Mouse (Mus musculus): Measurements from ENCODE around the gene Sycp2.
A peak's percentile ranks its signal among the peaks of the same experiment; 100 is the strongest.
"Not testable (repeated sequence)": the region's sequence is repeated elsewhere in the genome, so short reads cannot be mapped to it uniquely, and the experiment has no call there.

Gene Sycp2

GRCm38 (mm10) chr2:178413481-178414260 is 6.2 kb upstream of the Sycp2 start:
- peak; percentile 9 for DNase-seq (ENCODE audit: low spot score)

- no peak for DNase-seq (ENCODE audit: low spot score)
These were observed 5.6 kb upstream of the Sycp2 start for GRCm38 (mm10) chr2:178413081-178413480.

GRCm38 (mm10) chr2:178412598-178412997 is 5.1 kb upstream of the Sycp2 start:
- no peak for DNase-seq (ENCODE audit: low spot score)

DNA sequence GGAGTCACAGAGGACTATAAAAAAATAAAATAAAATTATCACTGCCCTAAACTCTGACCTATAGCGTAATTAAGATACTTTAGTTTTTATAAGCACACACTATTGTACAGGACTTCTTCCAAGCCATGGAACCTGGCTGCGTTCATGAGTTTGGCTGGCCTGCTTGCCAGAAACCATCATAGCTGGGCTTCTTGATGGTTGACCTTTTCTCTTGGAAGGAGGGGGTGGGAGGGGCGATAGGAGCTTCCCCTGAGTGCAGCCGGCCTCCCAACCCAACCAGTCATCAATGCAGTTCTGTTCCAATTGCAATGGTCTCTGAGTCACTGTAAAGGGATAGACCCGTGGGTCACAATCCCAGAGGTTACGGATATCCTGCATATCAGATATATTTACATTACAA is 2.8 kb upstream of the Sycp2 start:
- no peak for DNase-seq (ENCODE audit: low spot score)

DNA sequence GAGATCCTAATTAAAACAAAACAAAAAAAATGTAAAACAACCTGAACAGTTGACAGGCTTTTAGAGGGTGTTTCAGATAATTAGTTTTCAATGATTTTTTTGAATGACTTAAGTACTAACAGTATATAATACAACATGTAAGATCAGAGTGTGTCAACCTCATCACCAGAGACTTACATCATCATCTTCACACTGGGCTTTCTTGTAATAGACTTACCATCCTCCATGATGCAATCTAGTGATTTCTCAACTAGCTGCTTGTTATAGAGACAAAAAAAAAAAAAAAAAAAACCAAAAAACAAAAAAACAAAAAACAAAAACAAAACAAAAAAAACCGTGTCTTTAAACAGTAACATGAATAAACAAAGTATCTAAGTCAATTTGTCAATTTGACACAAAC is 1.5 kb upstream of the Sycp2 start:
- no peak for DNase-seq (ENCODE audit: low spot score)

- DNase-seq (ENCODE audit: low spot score), result no peak
These were observed 64.9 kb downstream of the Sycp2 start for GRCm38 (mm10) chr2:178342597-178342996.

DNA sequence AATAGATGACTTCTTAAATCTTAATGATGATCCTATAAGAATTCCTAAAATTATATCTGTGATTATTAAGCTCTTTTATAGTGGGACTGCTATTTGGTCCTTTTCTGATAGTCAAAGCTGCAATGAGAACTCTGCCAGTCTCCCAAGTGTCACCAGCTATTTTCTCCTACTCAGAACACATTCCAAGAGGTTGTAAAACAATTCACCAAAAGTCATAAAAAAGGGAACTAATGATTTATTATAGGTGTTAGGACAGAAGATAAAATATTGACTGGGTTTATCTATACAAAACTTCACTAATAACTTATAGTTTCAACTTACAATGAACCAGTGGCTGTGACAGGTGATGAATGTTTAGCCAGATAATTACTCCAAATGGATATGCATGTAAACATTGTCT is 65.4 kb downstream of the Sycp2 start:
- DNase-seq (ENCODE audit: low spot score), result not testable (repeated sequence)

DNA sequence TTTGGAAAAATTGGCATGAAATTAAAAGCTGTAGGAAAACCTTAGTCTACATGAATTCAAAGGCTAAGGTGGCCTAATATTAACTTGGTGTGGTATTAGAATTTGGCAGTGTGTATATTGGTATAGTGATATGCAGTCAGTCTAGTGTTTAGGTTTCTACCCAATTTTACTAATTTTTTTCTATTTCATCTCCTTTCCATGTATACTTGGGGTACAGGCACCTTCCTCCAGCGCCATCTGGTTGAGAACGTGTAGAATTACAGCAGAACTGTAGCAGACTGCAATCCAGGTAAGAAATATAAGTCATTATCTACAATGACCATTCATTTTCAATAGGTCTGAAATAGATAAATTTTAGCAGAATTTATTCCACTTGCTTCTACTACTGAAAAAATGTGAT is 68.4 kb downstream of the Sycp2 start:
- no peak for DNase-seq (ENCODE audit: low spot score)

DNA sequence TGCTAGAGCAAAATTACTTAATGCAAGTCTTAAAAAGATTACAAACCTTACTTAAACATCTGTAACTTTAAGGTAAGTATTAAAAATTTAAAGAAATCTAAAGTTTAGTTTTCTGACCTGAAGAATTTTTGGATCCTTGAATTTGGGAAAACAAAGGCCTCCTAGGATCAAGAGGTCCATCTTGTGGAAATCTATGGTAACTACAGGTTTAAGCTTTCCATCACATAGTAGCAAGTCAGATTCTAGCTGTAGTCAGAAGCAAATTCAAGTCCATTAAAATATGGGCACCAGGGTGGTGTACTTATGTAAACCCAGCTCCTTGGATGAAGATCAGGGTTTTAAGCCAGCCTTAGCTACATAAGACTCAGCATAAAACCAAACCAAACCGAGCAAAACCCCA is 69.6 kb downstream of the Sycp2 start:
- no peak for DNase-seq (ENCODE audit: low spot score)

GRCm38 (mm10) chr2:178329986-178330385 is 77.5 kb downstream of the Sycp2 start:
- no peak for DNase-seq (ENCODE audit: low spot score)

DNA sequence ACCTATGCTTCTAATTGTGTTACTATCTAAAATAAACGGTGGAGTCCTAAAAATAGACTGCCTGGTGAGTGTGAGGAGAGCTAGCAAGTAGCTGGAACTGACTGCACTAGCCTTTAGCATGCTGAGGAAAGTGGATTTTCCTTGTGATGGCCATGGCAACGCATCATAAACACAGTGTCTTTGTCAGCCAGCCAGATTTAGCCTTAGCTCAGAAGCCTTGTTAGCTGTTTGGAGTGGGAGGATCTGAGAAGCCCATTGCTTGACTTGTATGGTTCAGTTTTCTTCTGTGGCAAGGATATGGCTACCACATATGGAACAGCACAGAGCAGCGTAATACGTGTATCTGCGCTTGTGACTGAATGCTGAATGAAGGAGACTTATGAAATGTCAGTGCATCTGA is 77.9 kb downstream of the Sycp2 start:
- DNase-seq (ENCODE audit: low spot score), result no peak

DNA sequence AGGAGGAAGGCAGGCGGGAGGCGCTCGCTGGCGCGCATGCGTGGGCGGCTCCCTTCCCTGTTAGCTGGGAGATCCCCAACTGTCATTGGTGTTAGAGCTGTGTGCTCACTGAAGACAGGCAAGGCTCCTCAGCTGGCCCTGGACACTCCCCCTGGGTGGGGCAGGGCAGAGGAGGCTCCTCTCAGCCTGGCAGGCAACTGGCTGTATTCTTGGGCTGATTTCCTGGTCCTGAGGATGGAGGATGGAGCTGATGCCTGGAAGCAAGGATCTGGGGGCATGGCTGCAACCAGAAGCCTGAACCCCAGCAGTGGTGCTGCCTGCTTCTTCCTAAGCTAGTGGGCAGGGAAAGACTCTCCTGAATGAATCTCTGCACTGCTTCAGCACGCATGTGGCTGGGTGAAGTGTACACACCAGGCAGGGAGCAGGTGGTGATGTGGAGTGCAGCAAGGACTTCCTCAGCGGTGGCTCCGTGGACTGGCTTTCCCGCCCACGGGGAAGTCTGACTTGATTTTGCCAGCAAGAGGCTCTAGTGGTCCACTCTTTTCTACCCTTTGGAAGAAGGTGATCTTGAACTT is 79.9 kb downstream of the Sycp2 start:
- peak; percentile 14 for DNase-seq (ENCODE audit: low spot score)

- no peak for DNase-seq (ENCODE audit: low spot score)
These were observed 80.6 kb downstream of the Sycp2 start for GRCm38 (mm10) chr2:178326750-178327465.

GRCm38 (mm10) chr2:178326067-178326466 is 81.4 kb downstream of the Sycp2 start:
- no peak for DNase-seq (ENCODE audit: low spot score)

DNA sequence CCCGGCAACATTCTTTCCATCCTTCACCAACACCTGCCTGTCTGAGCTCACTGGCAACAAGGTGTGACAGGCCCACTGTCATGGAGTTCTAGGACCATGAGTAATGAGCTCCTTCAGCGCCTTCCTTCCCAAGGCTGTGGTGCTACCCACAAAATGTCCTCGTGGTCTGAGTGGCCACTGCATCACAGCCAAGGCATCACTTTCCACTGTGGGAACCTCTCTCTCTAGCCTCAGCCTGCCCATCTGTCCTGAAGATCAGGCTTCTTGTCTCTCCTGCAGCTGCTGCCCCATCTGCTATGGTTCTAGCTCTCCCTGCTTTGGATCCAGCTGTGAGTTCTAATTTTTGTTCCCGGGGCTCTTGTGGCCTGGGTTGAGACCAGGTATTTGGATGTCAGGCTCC is 82.7 kb downstream of the Sycp2 start:
- DNase-seq (ENCODE audit: low spot score), result no peak

DNA sequence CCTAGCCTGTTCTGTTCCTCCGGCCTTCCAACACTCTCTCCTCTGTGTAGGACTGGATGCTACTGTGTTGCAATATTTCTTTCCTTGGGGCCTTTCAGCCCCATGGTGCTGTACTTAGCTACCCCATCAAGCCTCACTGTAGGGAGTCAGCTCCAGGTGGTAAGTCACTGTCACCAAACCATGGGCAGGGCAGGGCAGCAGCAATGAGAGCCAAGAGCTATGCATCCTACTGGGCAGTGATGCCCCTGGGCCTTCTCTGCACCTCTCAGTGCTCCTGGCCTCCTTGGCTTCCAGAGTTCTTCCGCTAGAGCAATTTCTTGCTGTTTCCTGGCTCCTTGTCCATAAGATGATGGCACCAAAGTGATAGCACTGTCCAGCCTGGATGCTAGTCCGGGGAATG is 83.1 kb downstream of the Sycp2 start:
- no peak for DNase-seq (ENCODE audit: low spot score)

DNA sequence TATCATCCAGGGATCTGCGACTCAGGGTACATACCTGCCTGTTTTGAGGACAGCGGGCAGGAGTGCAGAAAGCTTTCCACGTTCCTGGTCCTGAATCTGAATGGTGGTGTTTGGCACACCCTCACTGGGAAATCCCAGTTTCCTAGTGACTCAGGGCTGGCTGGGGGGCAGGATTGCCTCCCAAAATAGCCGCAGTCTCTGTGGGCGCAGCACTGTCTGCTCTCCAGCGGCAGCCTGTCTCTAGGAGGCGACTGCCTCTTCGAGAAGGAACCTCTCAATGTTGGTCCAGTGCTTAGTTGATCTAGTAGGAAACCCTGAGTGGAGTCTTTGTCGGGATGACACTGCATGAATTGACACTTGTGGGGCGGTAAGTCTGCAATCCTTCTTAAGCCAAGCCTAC is 86.2 kb downstream of the Sycp2 start:
- no peak for DNase-seq (ENCODE audit: low spot score)

GRCm38 (mm10) chr2:178319766-178320165 is 87.7 kb downstream of the Sycp2 start:
- DNase-seq (ENCODE audit: low spot score), result no peak

DNA sequence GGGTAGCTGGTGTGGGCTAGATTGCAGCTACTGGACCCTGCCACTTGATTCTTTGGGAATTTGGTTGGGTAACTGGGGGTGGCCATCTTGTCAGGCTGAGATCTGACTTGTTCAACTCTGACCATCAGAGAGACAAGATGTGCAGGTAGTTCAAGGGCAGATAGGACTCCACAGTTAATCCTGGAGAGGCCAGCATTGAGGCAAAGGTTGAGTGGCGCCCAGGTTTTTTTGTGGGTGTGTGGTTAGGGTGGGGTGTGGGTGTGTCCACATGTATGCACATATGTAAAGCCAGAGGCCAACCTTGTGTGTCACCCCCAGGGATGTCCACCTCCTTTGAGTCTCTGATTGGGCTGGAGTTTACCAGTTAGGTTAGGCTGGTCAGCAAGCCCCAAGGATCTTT is 91.2 kb downstream of the Sycp2 start:
- no peak for DNase-seq (ENCODE audit: low spot score)

DNA sequence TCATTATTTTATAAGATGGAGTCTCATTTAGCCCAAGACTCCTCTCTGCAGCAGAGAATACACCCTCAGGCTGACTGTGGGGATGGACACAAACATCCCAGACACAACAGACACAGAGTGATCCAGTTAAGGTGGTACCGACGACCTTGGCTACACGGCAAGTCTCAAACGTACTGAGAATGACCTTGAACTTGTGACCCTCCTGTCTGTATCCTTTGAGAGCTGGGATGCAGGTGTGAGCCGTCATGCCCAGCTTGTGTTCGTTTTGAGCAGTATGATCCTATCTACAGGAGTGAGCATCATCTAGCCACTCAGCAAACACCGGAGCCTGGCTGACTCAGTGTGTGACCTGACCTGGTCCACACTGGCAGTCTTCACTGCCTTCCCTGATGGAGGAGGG is 93.9 kb downstream of the Sycp2 start:
- no peak for DNase-seq (ENCODE audit: low spot score)

DNA sequence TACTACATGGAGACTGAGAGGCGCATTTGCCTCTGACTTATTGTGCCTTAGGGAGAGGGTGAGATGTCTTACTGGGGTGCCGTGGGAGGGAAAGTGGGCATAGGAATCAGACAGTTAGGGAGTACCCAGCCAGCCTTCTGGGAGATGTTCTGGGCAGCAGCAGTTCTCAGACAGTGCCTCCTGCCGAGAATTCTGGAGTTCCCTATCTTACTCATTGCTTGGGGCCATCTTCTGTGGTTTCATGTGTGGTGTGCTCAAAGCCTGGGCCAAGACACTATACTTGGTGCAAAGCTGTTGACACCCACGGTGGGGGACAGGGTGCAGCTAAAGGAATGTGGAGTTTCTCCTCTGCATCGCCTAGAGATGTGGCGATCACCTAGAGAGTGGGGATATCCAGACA is 102.8 kb downstream of the Sycp2 start:
- no peak for DNase-seq (ENCODE audit: low spot score)

DNA sequence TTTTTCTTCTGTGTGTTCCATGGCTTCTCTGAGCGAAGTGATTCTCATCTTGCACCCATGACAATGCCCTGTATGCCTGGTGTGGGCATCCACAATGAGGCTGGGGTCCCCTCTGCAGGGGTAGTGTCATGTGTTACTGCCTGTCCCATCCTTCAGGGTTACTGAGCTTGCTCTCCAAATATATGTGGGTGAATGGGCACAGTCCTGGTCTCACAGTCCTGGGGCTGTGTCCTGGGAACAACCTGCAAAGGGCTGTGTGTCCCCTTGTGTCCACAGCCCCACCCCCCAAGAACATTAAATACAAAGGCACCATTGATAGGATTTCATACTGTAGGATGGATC is 103.3 kb downstream of the Sycp2 start:
- DNase-seq (ENCODE audit: low spot score), result no peak

GRCm38 (mm10) chr2:178303453-178304187 is 103.9 kb downstream of the Sycp2 start:
- DNase-seq (ENCODE audit: low spot score), result no peak
